ENCODE assay signal across 8 mouse cellular contexts in genomic region chr19:44237471-44238006, GRCm38 (mm10). TPM values are rescaled to one million over a fixed set of nuclear protein-coding genes. Genes with fewer than 3 reads are reported as not detected.
DNase-seq lines count a peak whose midpoint lies in the region; ATAC-seq and TF ChIP-seq lines count a peak whose summit lies in the region.

No protein-coding gene starts in this region.

- no peak overlapping the region for H3K27ac ChIP-seq in kidney, embryonic 16.5 days (ENCODE audit: low read length)
- H3K27ac ChIP-seq in embryonic facial prominence, embryonic 12.5 days = no peak overlapping the region
- H3K27ac ChIP-seq in intestine, postnatal 0 days (ENCODE audit: low read depth, low read length) = no peak overlapping the region
- no peak overlapping the region for H3K27ac ChIP-seq in neural tube, embryonic 14.5 days (ENCODE audit: low read depth, low read length)
- H3K27ac ChIP-seq in gastrocnemius, adult 2 months = no peak overlapping the region

- no peak for TF ChIP-seq CTCF in intestine, postnatal 0 days (IDR thresholded peaks at IDR 0.05; ENCODE audit: low read depth)
- TF ChIP-seq CTCF in gastrocnemius, adult 2 months (IDR thresholded peaks at IDR 0.05) = no peak

- intact Hi-C loops in gastrocnemius, adult 2 months (cut with DNase I) = no loop called here

- no peaks in the 10 kb centered on the region for H3K4me1 ChIP-seq in kidney, embryonic 16.5 days (ENCODE audit: insufficient read depth, low read length)
- no peaks in the 10 kb centered on the region for H3K4me1 ChIP-seq in embryonic facial prominence, embryonic 12.5 days
- H3K4me1 ChIP-seq in intestine, postnatal 0 days (replicated peaks; ENCODE audit: control insufficient read depth, insufficient read depth, low read length) = no peaks in the 10 kb centered on the region
- H3K4me1 ChIP-seq in neural tube, embryonic 14.5 days (ENCODE audit: control insufficient read depth, insufficient read depth, low read length) = no peaks in the 10 kb centered on the region

- H3K9ac ChIP-seq in kidney, embryonic 16.5 days (replicated peaks; ENCODE audit: low read length) = 0 out of 2 replicates have a peak overlapping the region, but pooled peaks have one; percentile 35
- H3K9ac ChIP-seq in embryonic facial prominence, embryonic 12.5 days = no peak overlapping the region
- no peak overlapping the region for H3K9ac ChIP-seq in intestine, postnatal 0 days (ENCODE audit: low read depth, low read length)
- H3K9ac ChIP-seq in neural tube, embryonic 14.5 days (replicated peaks; ENCODE audit: low read depth, low read length) = peak overlapping the region; percentile 21; the same call in 1 of the 2 replicates

- peak overlapping the region; percentile 32 for H3K4me3 ChIP-seq in kidney, embryonic 16.5 days (ENCODE audit: low read length)
- H3K4me3 ChIP-seq in embryonic facial prominence, embryonic 12.5 days = peak overlapping the region; percentile 20
- 0 out of 2 replicates have a peak overlapping the region, but pooled peaks have one; percentile 16 for H3K4me3 ChIP-seq in intestine, postnatal 0 days (ENCODE audit: low read depth, low read length)
- H3K4me3 ChIP-seq in neural tube, embryonic 14.5 days (ENCODE audit: low read depth, low read length) = peak overlapping the region; percentile 10; the same call in 1 of the 2 replicates
- H3K4me3 ChIP-seq in gastrocnemius, adult 2 months = no peak overlapping the region

- no peak for ATAC-seq in kidney, embryonic 16.5 days (ENCODE audit: low FRiP score, low TSS enrichment)
- ATAC-seq in embryonic facial prominence, embryonic 12.5 days (ENCODE audit: insufficient number of reproducible peaks, insufficient read depth, low FRiP score, low TSS enrichment) = no peak
- no peak for ATAC-seq in intestine, postnatal 0 days
- no peak for ATAC-seq in neural tube, embryonic 14.5 days (ENCODE audit: low read depth)

- 15% methylated on average over 19 of the region's 19 CpGs for WGBS in kidney, embryonic 16.5 days
- WGBS in embryonic facial prominence, embryonic 12.5 days = 18% methylated on average over 19 of the region's 19 CpGs
- 10% methylated on average over 19 of the region's 19 CpGs for WGBS in intestine, postnatal 0 days
- WGBS in neural tube, embryonic 14.5 days = 22% methylated on average over 19 of the region's 19 CpGs

- no peak for DNase-seq in kidney, adult 11 months
- DNase-seq in gastrocnemius, adult 2 months = no peak
- no peak for DNase-seq in urinary bladder, postnatal 14 days (ENCODE audit: low spot score)
- DNase-seq in gastrocnemius, adult 18-20 months (ENCODE audit: low spot score) = no peak

- no peaks in the 10 kb centered on the region for H3K36me3 ChIP-seq in kidney, embryonic 16.5 days (ENCODE audit: insufficient read depth, low read length)
- H3K36me3 ChIP-seq in embryonic facial prominence, embryonic 12.5 days = no peaks in the 10 kb centered on the region
- no peaks in the 10 kb centered on the region for H3K36me3 ChIP-seq in intestine, postnatal 0 days (ENCODE audit: control insufficient read depth, insufficient read depth)
- H3K36me3 ChIP-seq in neural tube, embryonic 14.5 days (ENCODE audit: control insufficient read depth, insufficient read depth, low read length) = no peaks in the 10 kb centered on the region

- no peaks in the 10 kb centered on the region for H3K9me3 ChIP-seq in kidney, embryonic 16.5 days (ENCODE audit: low read length)
- no peaks in the 10 kb centered on the region for H3K9me3 ChIP-seq in embryonic facial prominence, embryonic 12.5 days
- H3K9me3 ChIP-seq in intestine, postnatal 0 days (ENCODE audit: control insufficient read depth) = no peaks in the 10 kb centered on the region
- no peaks in the 10 kb centered on the region for H3K9me3 ChIP-seq in neural tube, embryonic 14.5 days (ENCODE audit: control insufficient read depth, low read length)

- H3K4me2 ChIP-seq in kidney, embryonic 16.5 days (replicated peaks; ENCODE audit: low read depth, low read length) = peak overlapping the region; percentile 52
- peak overlapping the region; percentile 39 for H3K4me2 ChIP-seq in embryonic facial prominence, embryonic 12.5 days (replicated peaks)
- H3K4me2 ChIP-seq in intestine, postnatal 0 days (replicated peaks; ENCODE audit: low read depth) = peak overlapping the region; percentile 60
- peak overlapping the region; percentile 37 for H3K4me2 ChIP-seq in neural tube, embryonic 14.5 days (ENCODE audit: low read depth, low read length)

- H3K27me3 ChIP-seq in kidney, embryonic 16.5 days (ENCODE audit: insufficient read depth, low read length) = no peaks in the 10 kb centered on the region
- no peaks in the 10 kb centered on the region for H3K27me3 ChIP-seq in embryonic facial prominence, embryonic 12.5 days
- H3K27me3 ChIP-seq in intestine, postnatal 0 days (replicated peaks; ENCODE audit: control insufficient read depth, insufficient read depth, low read length) = no peaks in the 10 kb centered on the region
- H3K27me3 ChIP-seq in neural tube, embryonic 14.5 days (ENCODE audit: control insufficient read depth, insufficient read depth, low read length) = no peaks in the 10 kb centered on the region

RNA-seq across cellular contexts. Expression of gene Scd3, which starts 34.5 kb away (rescaled TPM):
- polyA plus RNA-seq in kidney, embryonic 16.5 days (2015; fragmentation: Nextera tagmentation; extraction: Ambion mirVana) = 0.60 and 0.94 TPM in 2 replicates
- 0.35 and 0.36 TPM in 2 replicates for polyA plus RNA-seq in embryonic facial prominence, embryonic 12.5 days (2016; fragmentation: Nextera tagmentation; extraction: Ambion mirVana)
- polyA plus RNA-seq in intestine, postnatal 0 days (2015; fragmentation: Nextera tagmentation; extraction: Ambion mirVana) = not detected in 2 replicates
- polyA plus RNA-seq in neural tube, embryonic 14.5 days (2014; fragmentation: Nextera tagmentation; extraction: Ambion mirVana) = 4.0 and 4.3 TPM in 2 replicates
- not detected for total RNA-seq in gastrocnemius, adult 2 months (2021)
- not detected for total RNA-seq in gastrocnemius, adult 18-20 months (2021)

RNA-seq across cellular contexts. Expression of gene Pkd2l1, which starts 45.3 kb away (rescaled TPM):
- 0.05 TPM in 1 of 2 replicates, not detected in the other for polyA plus RNA-seq in kidney, embryonic 16.5 days (2015; fragmentation: Nextera tagmentation; extraction: Ambion mirVana)
- 0.09 TPM in 1 of 2 replicates, not detected in the other for polyA plus RNA-seq in embryonic facial prominence, embryonic 12.5 days (2016; fragmentation: Nextera tagmentation; extraction: Ambion mirVana)
- not detected in 2 replicates for polyA plus RNA-seq in intestine, postnatal 0 days (2015; fragmentation: Nextera tagmentation; extraction: Ambion mirVana)
- polyA plus RNA-seq in neural tube, embryonic 14.5 days (2014; fragmentation: Nextera tagmentation; extraction: Ambion mirVana) = 3.0 and 4.0 TPM in 2 replicates
- total RNA-seq in gastrocnemius, adult 2 months (2021) = not detected
- not detected for total RNA-seq in gastrocnemius, adult 18-20 months (2021)

RNA-seq across cellular contexts. Expression of gene Scd2, which starts 55.9 kb away (rescaled TPM):
- 178 and 193 TPM in 2 replicates for polyA plus RNA-seq in kidney, embryonic 16.5 days (2015; fragmentation: Nextera tagmentation; extraction: Ambion mirVana)
- polyA plus RNA-seq in embryonic facial prominence, embryonic 12.5 days (2016; fragmentation: Nextera tagmentation; extraction: Ambion mirVana) = 294 and 311 TPM in 2 replicates
- 35.6 and 42.1 TPM in 2 replicates for polyA plus RNA-seq in intestine, postnatal 0 days (2015; fragmentation: Nextera tagmentation; extraction: Ambion mirVana)
- polyA plus RNA-seq in neural tube, embryonic 14.5 days (2014; fragmentation: Nextera tagmentation; extraction: Ambion mirVana) = 293 and 373 TPM in 2 replicates
- total RNA-seq in gastrocnemius, adult 2 months (2021) = 1 to 10 TPM; 7.4 to 9.1 TPM
- total RNA-seq in gastrocnemius, adult 18-20 months (2021) = 1 to 10 TPM; 5.5 to 8.3 TPM

Comparison
In these comparisons a context has a peak if more than half of its experiments do, and no peak if none do; other contexts are left out.
1. H3K9ac ChIP-seq: peak in kidney, embryonic 16.5 days (single experiment) and neural tube, embryonic 14.5 days (single experiment); none in embryonic facial prominence, embryonic 12.5 days (single experiment) and intestine, postnatal 0 days (single experiment).
2. Peak in every context shown above with its lines, with median percentiles within 50 percentile points of each other: H3K4me2 ChIP-seq.